Mouse (Mus musculus): ENCODE results near the gene Blm.

The Blm gene

GRCm38 (mm10) chr7:80457831-80458343 lies 77.0 kb downstream of the Blm start:
- no peak for DNase-seq

GRCm38 (mm10) chr7:80457241-80457640 lies 77.7 kb downstream of the Blm start:
- no peak for DNase-seq

GRCm38 (mm10) chr7:80456327-80456726 lies 78.6 kb downstream of the Blm start:
- DNase-seq, result no peak

GRCm38 (mm10) chr7:80455505-80456160 lies 79.3 kb downstream of the Blm start:
- DNase-seq, result no peak

- DNase-seq, result no peak
Observed at GRCm38 (mm10) chr7:80454786-80455185, 80.1 kb downstream of the Blm start.

- DNase-seq, result no peak
Observed at GRCm38 (mm10) chr7:80453997-80454396, 80.9 kb downstream of the Blm start.

- no peak for DNase-seq
Observed at GRCm38 (mm10) chr7:80453121-80453520, 81.8 kb downstream of the Blm start.

- DNase-seq, result no peak
Observed at GRCm38 (mm10) chr7:80452241-80452640, 82.7 kb downstream of the Blm start.

- no peak for DNase-seq
Observed at GRCm38 (mm10) chr7:80451550-80452232, 83.2 kb downstream of the Blm start.

GRCm38 (mm10) chr7:80450354-80450753 lies 84.6 kb downstream of the Blm start:
- no peak for DNase-seq

GRCm38 (mm10) chr7:80449620-80450091 lies 85.3 kb downstream of the Blm start:
- DNase-seq, result no peak

GRCm38 (mm10) chr7:80447336-80447735 lies 87.6 kb downstream of the Blm start:
- no peak for DNase-seq

- DNase-seq, result no peak
Observed at GRCm38 (mm10) chr7:80446221-80446878, 88.6 kb downstream of the Blm start.

- no peak for DNase-seq
Observed at GRCm38 (mm10) chr7:80445492-80445891, 89.4 kb downstream of the Blm start.

- no peak for DNase-seq
Observed at GRCm38 (mm10) chr7:80444401-80445249, 90.3 kb downstream of the Blm start.

GRCm38 (mm10) chr7:80443124-80443523 lies 91.8 kb downstream of the Blm start:
- no peak for DNase-seq

GRCm38 (mm10) chr7:80441986-80442904 lies 92.7 kb downstream of the Blm start:
- no peak for DNase-seq

- DNase-seq, result no peak
Observed at GRCm38 (mm10) chr7:80440685-80441084, 94.2 kb downstream of the Blm start.

- DNase-seq, result peak in 1 of 2 experiments; percentile 12
Observed at GRCm38 (mm10) chr7:80439789-80440488, 95.0 kb downstream of the Blm start.

GRCm38 (mm10) chr7:80439032-80439760 lies 95.7 kb downstream of the Blm start:
- no peak for DNase-seq
